Mouse (Mus musculus) lung, adult 10 weeks (tissue): Measurements from ENCODE around the gene Abca14. TPM values are rescaled to one million over a fixed set of nuclear protein-coding genes. Genes with fewer than 3 reads are reported as not detected.

Experiments
- polyA plus RNA-seq: library from polyadenylated mRNA; stranded (reverse); fragments of 350-450 nt; fragmentation: Illumina TruSeq; extraction: RNeasy Lipid Tissue Mini Kit (QIAGEN cat#74804); gene quantifications from one replicate; pipeline ENCODE4 v1.2.3, GENCODE M21; 2014; ENCODE audit warnings: low read depth, low replicate concordance; ENCODE audit not compliant: insufficient read depth

The Abca14 gene
- 0.55 TPM for polyA plus RNA-seq

DNA sequence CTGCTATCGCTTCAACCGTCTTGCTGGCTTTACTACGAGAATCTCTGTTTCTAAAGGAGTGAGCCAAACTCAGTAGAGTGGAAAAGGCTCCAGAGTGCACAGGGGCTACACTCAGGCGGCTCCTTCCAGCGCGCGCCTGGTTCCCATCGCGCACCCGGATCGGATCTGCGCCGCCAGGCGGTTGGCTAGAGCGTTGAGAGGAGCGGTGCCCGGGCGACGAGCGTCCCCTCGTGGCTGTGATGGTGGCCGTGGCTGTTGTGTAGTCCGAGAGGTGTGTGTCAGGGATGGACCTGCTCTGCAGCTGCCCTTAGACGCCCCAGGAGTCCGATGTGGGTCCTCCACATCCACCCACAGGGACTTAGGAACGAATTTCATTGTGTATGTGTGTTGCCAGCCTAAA, at the start of gene Abca14:
TSS of gene Abca14 (plus strand) at position 173 of the 400 bp plus-strand sequence.

DNA sequence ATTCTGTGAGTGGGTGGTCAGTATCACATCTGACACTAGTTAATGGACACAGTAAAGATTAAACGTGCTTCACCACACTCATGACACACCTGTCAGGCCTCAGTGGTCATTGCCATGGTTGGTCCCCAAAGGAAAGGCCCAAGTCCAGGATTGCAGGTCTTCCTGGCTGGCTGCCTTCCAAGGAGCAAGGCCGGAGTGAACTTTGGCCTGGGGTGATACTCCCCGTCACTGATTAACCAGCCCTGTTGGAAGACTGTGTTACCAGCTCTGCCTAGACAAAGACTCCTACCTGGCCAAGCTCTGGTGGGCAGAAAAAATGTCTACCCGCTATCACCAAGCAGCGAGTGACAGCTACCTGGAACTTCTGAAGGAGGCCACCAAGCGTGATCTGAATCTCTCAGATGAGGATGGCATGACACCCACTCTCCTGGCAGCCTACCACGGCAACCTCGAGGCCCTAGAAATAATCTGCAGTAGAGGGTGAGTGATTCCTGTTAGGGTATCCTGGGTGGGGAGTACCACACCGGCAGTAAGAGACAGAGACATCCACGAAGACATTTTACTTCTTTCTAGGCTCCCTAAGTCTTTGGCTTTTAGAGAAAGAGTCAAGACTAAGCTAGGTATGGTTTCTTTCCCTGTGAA, 30.0 kb upstream of the Abca14 start, which contains the start of gene Anks4b:
TSS of gene Anks4b (plus strand) at position 256 of the 642 bp plus-strand sequence.

DNA sequence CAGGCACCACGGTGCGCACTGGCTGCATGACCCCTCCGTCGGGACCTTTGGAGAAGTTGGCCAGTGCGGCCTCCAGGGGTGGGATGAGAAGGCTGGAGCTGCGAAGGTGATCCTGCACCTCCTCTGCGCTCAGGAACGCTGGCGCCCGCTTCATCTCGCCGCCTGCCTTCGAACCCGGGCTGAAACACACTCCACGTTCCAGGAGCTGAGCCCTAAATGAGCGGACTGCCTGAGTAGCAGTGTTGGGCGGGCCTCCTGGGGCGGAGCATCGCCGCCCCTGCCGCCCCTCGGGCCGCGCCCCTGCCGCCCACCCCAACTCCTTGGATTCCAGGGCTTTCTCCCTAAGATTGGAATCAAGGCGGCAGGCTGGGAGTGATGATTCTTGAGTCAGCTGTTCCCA, 2.0 kb upstream of the Abca14 start, which contains the start of gene Crym:
TSS of gene Crym (minus strand) at position 341 of the 400 bp plus-strand sequence.

DNA sequence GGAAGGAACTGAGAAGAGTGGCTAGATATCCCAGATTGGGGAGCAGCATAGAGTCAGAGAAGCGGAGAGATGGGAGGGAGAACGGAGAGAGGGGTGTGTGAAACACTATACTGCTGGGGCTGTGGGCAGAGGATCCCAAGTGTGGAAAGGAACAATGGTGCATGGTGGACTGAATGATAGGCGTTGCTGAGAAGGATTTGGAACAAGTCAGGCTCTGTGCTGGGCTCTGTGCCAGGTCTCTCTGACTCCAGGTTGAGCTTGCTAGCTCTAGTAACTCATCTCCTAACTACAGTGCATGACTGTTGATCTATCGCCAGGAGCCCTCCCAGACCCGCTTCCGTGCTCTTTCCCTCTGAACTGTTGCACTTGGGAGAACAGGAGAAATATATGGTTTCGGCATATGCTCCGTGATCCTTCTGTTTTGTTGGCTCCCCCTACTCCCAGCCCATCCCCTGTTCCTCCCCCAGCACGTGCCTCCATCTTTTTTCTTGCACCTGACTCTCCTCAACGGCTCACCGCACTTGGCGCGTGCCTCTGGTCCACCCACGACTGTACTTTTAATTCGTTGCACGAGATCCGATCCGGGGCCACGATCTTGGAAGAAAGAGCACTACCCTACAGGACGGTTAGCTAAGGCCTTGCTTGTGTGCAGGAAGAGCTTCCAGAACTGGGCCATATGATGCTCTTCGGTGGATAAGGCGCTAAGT, 124.5 kb downstream of the Abca14 start, which contains the start of gene Abca15:
TSS of gene Abca15 (plus strand) at position 584 of the 707 bp plus-strand sequence.

Other genes with a start within 250 kb of the Abca14 start
- 1.7 TPM for gene Dnah3, start 108.7 kb upstream of the Abca14 start, polyA plus RNA-seq
- gene Tmem159, start 101.6 kb upstream of the Abca14 start, polyA plus RNA-seq, result 62.4 TPM
- gene Zp2, start 58.7 kb upstream of the Abca14 start, polyA plus RNA-seq, result not detected
- not detected for gene Anks4b, start 30.1 kb upstream of the Abca14 start, polyA plus RNA-seq
- gene Crym, start 1.9 kb upstream of the Abca14 start, polyA plus RNA-seq, result 7.2 TPM
- not detected for gene Abca15, start 124.7 kb downstream of the Abca14 start, polyA plus RNA-seq
- not detected for gene Abca16, start 205.7 kb downstream of the Abca14 start, polyA plus RNA-seq